Mouse (Mus musculus): ENCODE measurements around the gene Acin1. TPM values are rescaled to one million over a fixed set of nuclear protein-coding genes. Genes with fewer than 3 reads are reported as not detected.
A peak's percentile ranks its signal among the peaks of the same experiment; 100 is the strongest.
"Not testable (repeated sequence)": the region's sequence is repeated elsewhere in the genome, so short reads cannot be mapped to it uniquely, and the experiment has no call there.

Gene Acin1
- total RNA-seq, 2 experiments from 2014 or later, result 222 to 293 TPM

- ATAC-seq (replicated peaks; ENCODE audit: low FRiP score, low TSS enrichment, poor library complexity, severe bottlenecking), result peak; percentile 67
Measured at GRCm38 (mm10) chr14:54617152-54617896, 69.4 kb downstream of the Acin1 start.

- no peak for ATAC-seq (replicated peaks; ENCODE audit: low FRiP score, low TSS enrichment, poor library complexity, severe bottlenecking)
Measured at GRCm38 (mm10) chr14:54616226-54616825, 70.4 kb downstream of the Acin1 start.

- ATAC-seq (replicated peaks; ENCODE audit: low FRiP score, low TSS enrichment, poor library complexity, severe bottlenecking), result not testable (repeated sequence)
Measured at GRCm38 (mm10) chr14:54614130-54614529, 72.6 kb downstream of the Acin1 start.

GRCm38 (mm10) chr14:54610648-54611047, 76.1 kb downstream of the Acin1 start:
- ATAC-seq (replicated peaks; ENCODE audit: low FRiP score, low TSS enrichment, poor library complexity, severe bottlenecking), result no peak

- ATAC-seq (replicated peaks; ENCODE audit: low FRiP score, low TSS enrichment, poor library complexity, severe bottlenecking), result no peak
Measured at GRCm38 (mm10) chr14:54609962-54610361, 76.8 kb downstream of the Acin1 start.

- no peak for ATAC-seq (replicated peaks; ENCODE audit: low FRiP score, low TSS enrichment, poor library complexity, severe bottlenecking)
Measured at GRCm38 (mm10) chr14:54609245-54609644, 77.5 kb downstream of the Acin1 start.

- ATAC-seq (replicated peaks; ENCODE audit: low FRiP score, low TSS enrichment, poor library complexity, severe bottlenecking), result no peak
Measured at GRCm38 (mm10) chr14:54607226-54607625, 79.5 kb downstream of the Acin1 start.

- ATAC-seq (replicated peaks; ENCODE audit: low FRiP score, low TSS enrichment, poor library complexity, severe bottlenecking), result no peak; the same call in 1 of the 2 replicates
Measured at GRCm38 (mm10) chr14:54605752-54606321, 80.9 kb downstream of the Acin1 start, which contains the start of gene 4931414P19Rik. Gene 4931414P19Rik (minus strand): TSS chr14:54605993.

GRCm38 (mm10) chr14:54603686-54604085, 83.0 kb downstream of the Acin1 start:
- no peak for ATAC-seq (replicated peaks; ENCODE audit: low FRiP score, low TSS enrichment, poor library complexity, severe bottlenecking)

GRCm38 (mm10) chr14:54603038-54603654, 83.6 kb downstream of the Acin1 start:
- peak; percentile 98 for ATAC-seq (replicated peaks; ENCODE audit: low FRiP score, low TSS enrichment, poor library complexity, severe bottlenecking)

- peak; percentile 4; the same call in 1 of the 2 replicates for ATAC-seq (replicated peaks; ENCODE audit: low FRiP score, low TSS enrichment, poor library complexity, severe bottlenecking)
Measured at GRCm38 (mm10) chr14:54602613-54603012, 84.1 kb downstream of the Acin1 start.

GRCm38 (mm10) chr14:54601601-54602000, 85.1 kb downstream of the Acin1 start:
- ATAC-seq (replicated peaks; ENCODE audit: low FRiP score, low TSS enrichment, poor library complexity, severe bottlenecking), result no peak

GRCm38 (mm10) chr14:54597084-54597483, 89.6 kb downstream of the Acin1 start:
- no peak for ATAC-seq (replicated peaks; ENCODE audit: low FRiP score, low TSS enrichment, poor library complexity, severe bottlenecking)

- ATAC-seq (replicated peaks; ENCODE audit: low FRiP score, low TSS enrichment, poor library complexity, severe bottlenecking), result no peak
Measured at GRCm38 (mm10) chr14:54594631-54595414, 91.9 kb downstream of the Acin1 start.

GRCm38 (mm10) chr14:54594055-54594454, 92.7 kb downstream of the Acin1 start:
- ATAC-seq (replicated peaks; ENCODE audit: low FRiP score, low TSS enrichment, poor library complexity, severe bottlenecking), result no peak

- ATAC-seq (replicated peaks; ENCODE audit: low FRiP score, low TSS enrichment, poor library complexity, severe bottlenecking), result peak; percentile 77
Measured at GRCm38 (mm10) chr14:54592319-54592934, 94.3 kb downstream of the Acin1 start.
